Mouse (Mus musculus) heart, adult 11 months (tissue): Measurements from ENCODE around the gene Sptbn1.

Experiments
- DNase-seq: peaks from one replicate; pipeline ENCODE4 v3.0.0; 2022

Gene Sptbn1

GRCm38 (mm10) chr11:30110634-30111033, 157.3 kb downstream of the Sptbn1 start:
- DNase-seq: peak; percentile 76

GRCm38 (mm10) chr11:30104177-30104576, 163.8 kb downstream of the Sptbn1 start:
- peak; percentile 87 for DNase-seq

GRCm38 (mm10) chr11:30102594-30102993, 165.4 kb downstream of the Sptbn1 start:
- DNase-seq: peak; percentile 93

- DNase-seq: peak; percentile 72
These were observed 166.2 kb downstream of the Sptbn1 start for GRCm38 (mm10) chr11:30101796-30102195.

- peak; percentile 79 for DNase-seq
These were observed 166.8 kb downstream of the Sptbn1 start for GRCm38 (mm10) chr11:30101162-30101561.

- DNase-seq: peak; percentile 60
These were observed 168.1 kb downstream of the Sptbn1 start for GRCm38 (mm10) chr11:30099916-30100315.

- DNase-seq: peak; percentile 73
These were observed 172.7 kb downstream of the Sptbn1 start for GRCm38 (mm10) chr11:30095212-30095773.

- peak; percentile 21 for DNase-seq
These were observed 176.1 kb downstream of the Sptbn1 start for GRCm38 (mm10) chr11:30091892-30092291.

- DNase-seq: no peak
These were observed 182.9 kb downstream of the Sptbn1 start for GRCm38 (mm10) chr11:30085114-30085513.

GRCm38 (mm10) chr11:30057299-30057698, 210.7 kb downstream of the Sptbn1 start:
- DNase-seq: peak; percentile 40
